11 mouse cellular contexts compared by ENCODE assay signal in genomic region chr8:12996831-12997275, GRCm38 (mm10). TPM values are rescaled to one million over a fixed set of nuclear protein-coding genes. Genes with fewer than 3 reads are reported as not detected.
DNase-seq lines count a peak whose midpoint lies in the region; ATAC-seq and TF ChIP-seq lines count a peak whose summit lies in the region.
"Had no signal": no experiment of that assay in that cellular context is flagged by ENCODE, and none has a peak within 500 bp of the region (broad histone marks: within the 10 kb centered on the region; RNA-seq: fewer than 3 reads in every experiment).

No protein-coding gene starts in this region.

- H3K27ac ChIP-seq in embryonic facial prominence, embryonic 12.5 days, result peak overlapping the region; percentile 77
- peak overlapping the region; percentile 42 to 61 for H3K27ac ChIP-seq in heart, embryonic 14.5 days (replicated peaks in 1 of 2; ENCODE audit: control insufficient read depth in 1 of 2, insufficient read depth in 1 of 2, low read depth in 2 of 2, low read length in 2 of 2)
- peak overlapping the region; percentile 77; the same call in 1 of the 2 replicates for H3K27ac ChIP-seq in lung, postnatal 0 days (ENCODE audit: low read length)
- no peak overlapping the region for H3K27ac ChIP-seq in layer of hippocampus, adult 2 months
- H3K27ac ChIP-seq in hindbrain, embryonic 16.5 days (ENCODE audit: low read depth, low read length), result no peak overlapping the region
- no peak overlapping the region for H3K27ac ChIP-seq in liver, embryonic 11.5 days (ENCODE audit: low read depth, low read length)
- H3K27ac ChIP-seq: macrophage had no signal

- ATAC-seq in Patski, result peak; percentile 60
- peak; percentile 62; the same call in 1 of the 2 replicates for ATAC-seq in embryonic facial prominence, embryonic 12.5 days (ENCODE audit: insufficient number of reproducible peaks, insufficient read depth, low FRiP score, low TSS enrichment)
- ATAC-seq in heart, embryonic 14.5 days (ENCODE audit: insufficient number of reproducible peaks, insufficient read depth, low FRiP score, low read depth), result no peak
- peak; percentile 87 for ATAC-seq in lung, postnatal 0 days
- no peak for ATAC-seq in hindbrain, embryonic 16.5 days
- ATAC-seq in liver, embryonic 11.5 days (replicated peaks; ENCODE audit: low FRiP score), result no peak

- H3K4me1 ChIP-seq in embryonic facial prominence, embryonic 12.5 days, result peaks cover 25% of the 10 kb centered on the region
- peaks cover 22% of the 10 kb centered on the region in 2 experiments; a peak in 3 of 4 replicates for H3K4me1 ChIP-seq in heart, embryonic 14.5 days (ENCODE audit: control insufficient read depth in 2 of 2, insufficient read depth in 2 of 2, low read length in 2 of 2)
- H3K4me1 ChIP-seq in lung, postnatal 0 days (ENCODE audit: insufficient read depth, low read depth, low read length), result peaks cover 5% of the 10 kb centered on the region; the same call in 1 of the 2 replicates
- no peaks in the 10 kb centered on the region for H3K4me1 ChIP-seq in hindbrain, embryonic 16.5 days (ENCODE audit: control insufficient read depth, insufficient read depth, low read depth, low read length)
- no peaks in the 10 kb centered on the region for H3K4me1 ChIP-seq in liver, embryonic 11.5 days (replicated peaks; ENCODE audit: control insufficient read depth, insufficient read depth, low read length)

- peak; percentile 54 for TF ChIP-seq EP300 in lung, postnatal 0 days (IDR thresholded peaks at IDR 0.05)

- H3K9me3 ChIP-seq in embryonic facial prominence, embryonic 12.5 days, result no peaks in the 10 kb centered on the region
- no peaks in the 10 kb centered on the region for H3K9me3 ChIP-seq in heart, embryonic 14.5 days (ENCODE audit: control insufficient read depth, low read length)
- no peaks in the 10 kb centered on the region for H3K9me3 ChIP-seq in lung, postnatal 0 days (ENCODE audit: low read length)
- H3K9me3 ChIP-seq in hindbrain, embryonic 16.5 days (ENCODE audit: control insufficient read depth, low read length), result no peaks in the 10 kb centered on the region
- H3K9me3 ChIP-seq in liver, embryonic 11.5 days (ENCODE audit: control insufficient read depth, low read length), result no peaks in the 10 kb centered on the region

- H3K4me2 ChIP-seq in embryonic facial prominence, embryonic 12.5 days (replicated peaks), result no peak overlapping the region
- H3K4me2 ChIP-seq in heart, embryonic 14.5 days (ENCODE audit: low read length), result peak overlapping the region; percentile 23
- H3K4me2 ChIP-seq in lung, postnatal 0 days (replicated peaks; ENCODE audit: low read depth, low read length), result no peak overlapping the region
- H3K4me2 ChIP-seq in hindbrain, embryonic 16.5 days (ENCODE audit: low read length), result no peak overlapping the region
- H3K4me2 ChIP-seq in liver, embryonic 11.5 days, result no peak overlapping the region

- H3K36me3 ChIP-seq in embryonic facial prominence, embryonic 12.5 days, result peaks cover 36% of the 10 kb centered on the region
- no peaks in the 10 kb centered on the region for H3K36me3 ChIP-seq in heart, embryonic 14.5 days (ENCODE audit: control insufficient read depth, insufficient read depth, low read length)
- 0 out of 2 replicates have a peak, but pooled peaks cover 1% of the 10 kb centered on the region for H3K36me3 ChIP-seq in lung, postnatal 0 days (ENCODE audit: insufficient read depth, low read length)
- peaks cover 47% of the 10 kb centered on the region for H3K36me3 ChIP-seq in hindbrain, embryonic 16.5 days (ENCODE audit: control insufficient read depth, insufficient read depth, low read length)
- H3K36me3 ChIP-seq in liver, embryonic 11.5 days (ENCODE audit: control insufficient read depth, insufficient read depth, low read length), result 0 out of 2 replicates have a peak, but pooled peaks cover under 1% of the 10 kb centered on the region

- CTCF ChIA-PET in Patski (lab: Charles Lee), result interaction anchor here (1.0 kb wide), 1 partner anchor 19 kb away, joined by 3 read pairs; no protein-coding TSS in a partner anchor

- H3K9ac ChIP-seq in embryonic facial prominence, embryonic 12.5 days, result no peak overlapping the region
- H3K9ac ChIP-seq in heart, embryonic 14.5 days (ENCODE audit: low read length), result no peak overlapping the region
- no peak overlapping the region for H3K9ac ChIP-seq in lung, postnatal 0 days (replicated peaks; ENCODE audit: low read depth)
- no peak overlapping the region for H3K9ac ChIP-seq in hindbrain, embryonic 16.5 days (ENCODE audit: low read depth, low read length)
- no peak overlapping the region for H3K9ac ChIP-seq in liver, embryonic 11.5 days (ENCODE audit: low read depth, low read length)

- no peak overlapping the region for H3K4me3 ChIP-seq in embryonic facial prominence, embryonic 12.5 days
- no peak overlapping the region for H3K4me3 ChIP-seq in heart, embryonic 14.5 days (ENCODE audit: control insufficient read depth in 1 of 2, insufficient read depth in 1 of 2, low read depth in 1 of 2, low read length in 2 of 2)
- no peak overlapping the region for H3K4me3 ChIP-seq in lung, postnatal 0 days (ENCODE audit: low read depth, low read length)
- H3K4me3 ChIP-seq in layer of hippocampus, adult 2 months, result no peak overlapping the region
- H3K4me3 ChIP-seq in hindbrain, embryonic 16.5 days (ENCODE audit: low read length), result no peak overlapping the region
- H3K4me3 ChIP-seq in liver, embryonic 11.5 days (ENCODE audit: low read depth, low read length), result no peak overlapping the region

- in situ Hi-C loops in Patski (cut with MboI; ENCODE audit: low pct_unique_long_range_greater_than_20kb), result no loop called here

- 31% methylated on average over 8 of the region's 8 CpGs for WGBS in embryonic facial prominence, embryonic 12.5 days
- WGBS in heart, embryonic 14.5 days, result 28% methylated on average over 8 of the region's 8 CpGs
- WGBS in lung, postnatal 0 days, result 35% methylated on average over 8 of the region's 8 CpGs
- WGBS in hindbrain, embryonic 16.5 days, result 78% methylated on average over 8 of the region's 8 CpGs
- 57% methylated on average over 8 of the region's 8 CpGs for WGBS in liver, embryonic 11.5 days

- no peaks in the 10 kb centered on the region for H3K27me3 ChIP-seq in Patski
- no peaks in the 10 kb centered on the region for H3K27me3 ChIP-seq in embryonic facial prominence, embryonic 12.5 days
- H3K27me3 ChIP-seq in heart, embryonic 14.5 days (ENCODE audit: control insufficient read depth, insufficient read depth, low read length), result no peaks in the 10 kb centered on the region
- no peaks in the 10 kb centered on the region for H3K27me3 ChIP-seq in lung, postnatal 0 days (replicated peaks; ENCODE audit: insufficient read depth, low read length)
- no peaks in the 10 kb centered on the region for H3K27me3 ChIP-seq in hindbrain, embryonic 16.5 days (replicated peaks; ENCODE audit: control insufficient read depth, insufficient read depth, low read length)
- H3K27me3 ChIP-seq in liver, embryonic 11.5 days (replicated peaks; ENCODE audit: control insufficient read depth, insufficient read depth, low read length), result no peaks in the 10 kb centered on the region

- DNase-seq in Patski (ENCODE audit: low read depth, low spot score), result no peak
- peak; percentile 89 for DNase-seq in lung, postnatal 0 days (ENCODE audit: low spot score)
- no peak for DNase-seq in layer of hippocampus, adult 2 months (ENCODE audit: low spot score in 2 of 2)
- DNase-seq in right cerebral cortex, postnatal 25 days, result no peak
- DNase-seq in liver, embryonic 11.5 days (ENCODE audit: low spot score), result no peak
- DNase-seq: kidney, adult 2 months; thymus, postnatal 25 days had no signal

- TF ChIP-seq CTCF in Patski (IDR thresholded peaks at IDR 0.05), result no peak
- TF ChIP-seq CTCF in lung, postnatal 0 days (IDR thresholded peaks at IDR 0.05), result no peak
- no peak for TF ChIP-seq CTCF in layer of hippocampus, adult 2 months (conservative IDR thresholded peaks at IDR 0.05)

- POLR2A ChIA-PET in Patski (lab: Charles Lee), result no interaction called here

RNA-seq across cellular contexts. Expression of gene F7, which starts 29.0 kb away (rescaled TPM):
- polyA plus RNA-seq in Patski (2021), result not detected
- polyA plus RNA-seq in embryonic facial prominence, embryonic 12.5 days (2016; fragmentation: Nextera tagmentation; extraction: Ambion mirVana), result not detected in 2 replicates
- polyA plus RNA-seq in heart, embryonic 14.5 days (2014; fragmentation: Nextera tagmentation; extraction: Ambion mirVana), result not detected in 2 replicates
- 5.0 and 5.2 TPM in 2 replicates for polyA plus RNA-seq in lung, postnatal 0 days (2015; fragmentation: Nextera tagmentation; extraction: Ambion mirVana)
- under 1 TPM in 1 of 2 experiments, not detected in 1; 0.20 TPM for total RNA-seq in layer of hippocampus, adult 2 months (2021)
- polyA plus RNA-seq in hindbrain, embryonic 16.5 days (2015; fragmentation: Nextera tagmentation; extraction: Ambion mirVana), result 0.07 TPM in 1 of 2 replicates, not detected in the other
- polyA plus RNA-seq in liver, embryonic 11.5 days (2014; fragmentation: Nextera tagmentation; extraction: Ambion mirVana), result 2.9 and 3.8 TPM in 2 replicates

RNA-seq across cellular contexts. Expression of gene F10, which starts 40.3 kb away (rescaled TPM):
- polyA plus RNA-seq in Patski (2021), result not detected
- polyA plus RNA-seq in embryonic facial prominence, embryonic 12.5 days (2016; fragmentation: Nextera tagmentation; extraction: Ambion mirVana), result 0.37 and 0.78 TPM in 2 replicates
- polyA plus RNA-seq in heart, embryonic 14.5 days (2014; fragmentation: Nextera tagmentation; extraction: Ambion mirVana), result 0.96 and 1.2 TPM in 2 replicates
- 5.9 and 7.4 TPM in 2 replicates for polyA plus RNA-seq in lung, postnatal 0 days (2015; fragmentation: Nextera tagmentation; extraction: Ambion mirVana)
- total RNA-seq in layer of hippocampus, adult 2 months (2021), result not detected
- polyA plus RNA-seq in hindbrain, embryonic 16.5 days (2015; fragmentation: Nextera tagmentation; extraction: Ambion mirVana), result 0.14 and 0.25 TPM in 2 replicates
- 59.5 and 61.1 TPM in 2 replicates for polyA plus RNA-seq in liver, embryonic 11.5 days (2014; fragmentation: Nextera tagmentation; extraction: Ambion mirVana)

Comparison
In these comparisons a context has a peak if more than half of its experiments do, and no peak if none do; other contexts are left out.
1. ATAC-seq: peak in Patski (single experiment), embryonic facial prominence, embryonic 12.5 days (single experiment) and lung, postnatal 0 days (single experiment); none in heart, embryonic 14.5 days (single experiment), hindbrain, embryonic 16.5 days (single experiment) and liver, embryonic 11.5 days (single experiment).
2. H3K27ac ChIP-seq: peak in embryonic facial prominence, embryonic 12.5 days (single experiment), heart, embryonic 14.5 days (2 of 2) and lung, postnatal 0 days (single experiment); none in layer of hippocampus, adult 2 months (single experiment), hindbrain, embryonic 16.5 days (single experiment) and liver, embryonic 11.5 days (single experiment).